Comparison of ENCODE assay signal across 7 mouse cellular contexts in the genomic region with DNA sequence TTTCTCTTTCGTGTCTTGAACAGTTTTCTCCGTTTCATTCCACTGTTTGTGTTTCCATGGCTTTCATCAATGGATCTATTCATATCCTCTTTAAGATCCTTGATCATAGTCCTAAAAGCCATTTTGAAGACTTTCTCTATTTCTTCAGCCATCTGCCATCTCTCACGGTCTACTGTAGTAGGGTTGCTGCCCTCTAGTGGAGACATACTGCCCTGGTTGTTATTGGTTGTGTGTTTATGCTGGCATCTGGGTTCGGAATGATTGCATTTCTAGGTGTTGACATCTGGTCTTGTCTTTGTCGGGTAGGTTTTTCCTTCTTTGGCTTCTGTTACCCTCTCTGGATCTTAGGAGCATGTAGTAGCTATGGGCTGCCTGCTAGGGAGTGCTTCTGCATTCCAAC. TPM values are rescaled to one million over a fixed set of nuclear protein-coding genes. Genes with fewer than 3 reads are reported as not detected.
DNase-seq lines count a peak whose midpoint lies in the region; ATAC-seq and TF ChIP-seq lines count a peak whose summit lies in the region.

No protein-coding gene starts in this region.

- DNase-seq in midbrain, embryonic 11.5 days (ENCODE audit: low spot score, missing footprints), result peak; percentile 87
- peak; percentile 70 for DNase-seq in NIH3T3 (ENCODE audit: low read depth)
- DNase-seq in c-Kit-positive CD71-positive TER-119-positive erythroid progenitor cells, embryonic 14.5 days (ENCODE audit: low spot score), result peak; percentile 10
- peak; percentile 75 for DNase-seq in hindbrain, postnatal 0 days (ENCODE audit: low spot score)
- DNase-seq in limb, embryonic 14.5 days (ENCODE audit: low spot score), result peak; percentile 68
- peak; percentile 30 for DNase-seq in thymus, postnatal 25 days

- no peak for ATAC-seq in midbrain, embryonic 11.5 days (ENCODE audit: low FRiP score)
- ATAC-seq in midbrain, embryonic 15.5 days (replicated peaks), result no peak
- ATAC-seq in hindbrain, postnatal 0 days, result no peak
- no peak for ATAC-seq in limb, embryonic 14.5 days (ENCODE audit: low FRiP score, low read depth)

- H3K36me3 ChIP-seq in midbrain, embryonic 11.5 days (ENCODE audit: control insufficient read depth, insufficient read depth, low read length), result no peaks in the 10 kb centered on the region
- no peaks in the 10 kb centered on the region for H3K36me3 ChIP-seq in midbrain, embryonic 15.5 days (replicated peaks)
- no peaks in the 10 kb centered on the region for H3K36me3 ChIP-seq in hindbrain, postnatal 0 days (ENCODE audit: insufficient read depth, low read length)
- no peaks in the 10 kb centered on the region for H3K36me3 ChIP-seq in limb, embryonic 14.5 days (ENCODE audit: control insufficient read depth, insufficient read depth, low read length)

- H3K4me3 ChIP-seq in midbrain, embryonic 11.5 days (ENCODE audit: low read depth, low read length), result no peak overlapping the region
- H3K4me3 ChIP-seq in midbrain, embryonic 15.5 days, result no peak overlapping the region
- no peak overlapping the region for H3K4me3 ChIP-seq in hindbrain, postnatal 0 days (ENCODE audit: low read length)
- H3K4me3 ChIP-seq in limb, embryonic 14.5 days (replicated peaks; ENCODE audit: low read length), result no peak overlapping the region

- H3K9ac ChIP-seq in midbrain, embryonic 11.5 days (ENCODE audit: low read length), result no peak overlapping the region
- H3K9ac ChIP-seq in midbrain, embryonic 15.5 days, result no peak overlapping the region
- no peak overlapping the region for H3K9ac ChIP-seq in hindbrain, postnatal 0 days (replicated peaks; ENCODE audit: low read length)
- H3K9ac ChIP-seq in limb, embryonic 14.5 days (ENCODE audit: low read depth, low read length, severe bottlenecking), result no peak overlapping the region

- no peak overlapping the region for H3K4me2 ChIP-seq in midbrain, embryonic 11.5 days
- H3K4me2 ChIP-seq in midbrain, embryonic 15.5 days, result no peak overlapping the region
- H3K4me2 ChIP-seq in hindbrain, postnatal 0 days (ENCODE audit: low read depth, low read length), result no peak overlapping the region
- no peak overlapping the region for H3K4me2 ChIP-seq in limb, embryonic 14.5 days (replicated peaks; ENCODE audit: low read depth, low read length, severe bottlenecking)

- H3K4me1 ChIP-seq in midbrain, embryonic 11.5 days (ENCODE audit: control insufficient read depth, insufficient read depth, low read length), result no peaks in the 10 kb centered on the region
- H3K4me1 ChIP-seq in midbrain, embryonic 15.5 days, result no peaks in the 10 kb centered on the region
- no peaks in the 10 kb centered on the region for H3K4me1 ChIP-seq in hindbrain, postnatal 0 days (ENCODE audit: insufficient read depth, low read length)
- no peaks in the 10 kb centered on the region for H3K4me1 ChIP-seq in limb, embryonic 14.5 days (ENCODE audit: control insufficient read depth, insufficient read depth, low read length)

- no peaks in the 10 kb centered on the region for H3K27me3 ChIP-seq in midbrain, embryonic 11.5 days (ENCODE audit: control insufficient read depth, insufficient read depth, low read length)
- no peaks in the 10 kb centered on the region for H3K27me3 ChIP-seq in midbrain, embryonic 15.5 days (replicated peaks)
- no peaks in the 10 kb centered on the region for H3K27me3 ChIP-seq in hindbrain, postnatal 0 days (ENCODE audit: insufficient read depth, low read length)
- H3K27me3 ChIP-seq in limb, embryonic 14.5 days (ENCODE audit: control insufficient read depth, insufficient read depth, low read length), result no peaks in the 10 kb centered on the region

- TF ChIP-seq POLR2A in limb, embryonic 14.5 days (IDR thresholded peaks at IDR 0.05; ENCODE audit: borderline replicate concordance, extremely low read depth, insufficient read depth, insufficient read length), result no peak

- TF ChIP-seq CTCF in hindbrain, postnatal 0 days (IDR thresholded peaks at IDR 0.05; ENCODE audit: low read depth), result peak; percentile 80

- whole genome bisulfite sequencing in midbrain, embryonic 11.5 days, result 51% methylated on average over 5 of the region's 5 CpGs
- WGBS in midbrain, embryonic 15.5 days, result 44% methylated on average over 5 of the region's 5 CpGs
- 44% methylated on average over 5 of the region's 5 CpGs for WGBS in hindbrain, postnatal 0 days
- WGBS in limb, embryonic 14.5 days, result 36% methylated on average over 5 of the region's 5 CpGs

- H3K9me3 ChIP-seq in midbrain, embryonic 11.5 days (ENCODE audit: control insufficient read depth, low read length), result peaks cover 4% of the 10 kb centered on the region; the same call in 1 of the 2 replicates
- no peaks in the 10 kb centered on the region for H3K9me3 ChIP-seq in midbrain, embryonic 15.5 days
- no peaks in the 10 kb centered on the region for H3K9me3 ChIP-seq in hindbrain, postnatal 0 days (ENCODE audit: low read length)
- no peaks in the 10 kb centered on the region for H3K9me3 ChIP-seq in limb, embryonic 14.5 days (ENCODE audit: control insufficient read depth, low read length)

- no peak overlapping the region for H3K27ac ChIP-seq in midbrain, embryonic 11.5 days (ENCODE audit: low read depth, low read length)
- no peak overlapping the region for H3K27ac ChIP-seq in midbrain, embryonic 15.5 days
- no peak overlapping the region for H3K27ac ChIP-seq in hindbrain, postnatal 0 days
- H3K27ac ChIP-seq in limb, embryonic 14.5 days (replicated peaks; ENCODE audit: low read depth, low read length), result no peak overlapping the region

RNA-seq across cellular contexts. Expression of a gene that starts 11.2 kb away (rescaled TPM):
- polyA plus RNA-seq in midbrain, embryonic 11.5 days (2014; fragmentation: Nextera tagmentation; extraction: Ambion mirVana), result 0.08 TPM in 1 of 2 replicates, not detected in the other
- 0.39 and 0.43 TPM in 2 replicates for polyA plus RNA-seq in midbrain, embryonic 15.5 days (2015; fragmentation: Nextera tagmentation; extraction: Ambion mirVana)
- total RNA-seq in hindbrain, postnatal 0 days (2014; rRNA removed), result 0.63 and 1.0 TPM in 2 replicates
- 0.20 and 0.51 TPM in 2 replicates for polyA plus RNA-seq in hindbrain, postnatal 0 days (2015; fragmentation: Nextera tagmentation; extraction: Ambion mirVana)
- 0.01 and 0.03 TPM in 2 replicates for polyA plus RNA-seq in limb, embryonic 14.5 days (2012; rRNA removed)
- polyA plus RNA-seq in limb, embryonic 14.5 days (2014; fragmentation: Nextera tagmentation; extraction: Ambion mirVana), result 0.04 and 0.07 TPM in 2 replicates

RNA-seq across cellular contexts. Expression of a gene that starts 30.5 kb away (rescaled TPM):
- polyA plus RNA-seq in midbrain, embryonic 11.5 days (2014; fragmentation: Nextera tagmentation; extraction: Ambion mirVana), result 0.11 and 0.59 TPM in 2 replicates
- polyA plus RNA-seq in midbrain, embryonic 15.5 days (2015; fragmentation: Nextera tagmentation; extraction: Ambion mirVana), result 1.0 and 1.1 TPM in 2 replicates
- total RNA-seq in hindbrain, postnatal 0 days (2014; rRNA removed), result 0.07 and 0.26 TPM in 2 replicates
- 0.11 and 0.20 TPM in 2 replicates for polyA plus RNA-seq in hindbrain, postnatal 0 days (2015; fragmentation: Nextera tagmentation; extraction: Ambion mirVana)
- 2.1 and 2.5 TPM in 2 replicates for polyA plus RNA-seq in limb, embryonic 14.5 days (2012; rRNA removed)
- polyA plus RNA-seq in limb, embryonic 14.5 days (2014; fragmentation: Nextera tagmentation; extraction: Ambion mirVana), result 0.81 and 1.2 TPM in 2 replicates

RNA-seq across cellular contexts. Expression of a gene that starts 52.2 kb away (rescaled TPM):
- 55.9 and 57.5 TPM in 2 replicates for polyA plus RNA-seq in midbrain, embryonic 11.5 days (2014; fragmentation: Nextera tagmentation; extraction: Ambion mirVana)
- polyA plus RNA-seq in midbrain, embryonic 15.5 days (2015; fragmentation: Nextera tagmentation; extraction: Ambion mirVana), result 57.0 and 65.1 TPM in 2 replicates
- 86.1 and 103 TPM in 2 replicates for total RNA-seq in hindbrain, postnatal 0 days (2014; rRNA removed)
- 20.3 and 22.2 TPM in 2 replicates for polyA plus RNA-seq in hindbrain, postnatal 0 days (2015; fragmentation: Nextera tagmentation; extraction: Ambion mirVana)
- 0.87 and 1.6 TPM in 2 replicates for polyA plus RNA-seq in limb, embryonic 14.5 days (2012; rRNA removed)
- polyA plus RNA-seq in limb, embryonic 14.5 days (2014; fragmentation: Nextera tagmentation; extraction: Ambion mirVana), result 0.08 TPM in 1 of 2 replicates, not detected in the other

Comparison
In these comparisons a context has a peak if more than half of its experiments do, and no peak if none do; other contexts are left out.
1. DNase-seq: peak in every context shown above with its lines; median percentile 87 in midbrain, embryonic 11.5 days; 75 in hindbrain, postnatal 0 days; 70 in NIH3T3; 68 in limb, embryonic 14.5 days; 30 in thymus, postnatal 25 days; 10 in c-Kit-positive CD71-positive TER-119-positive erythroid progenitor cells, embryonic 14.5 days.